Mouse (Mus musculus) spleen, adult 2 months (tissue): ENCODE data around the gene Actr6.

ENCODE experiments used
- CTCF ChIP-seq: fragments of 200-500 bp; IDR thresholded peaks from 2 replicates; pipeline ENCODE4 v1.5.1; 2011; ENCODE audit warnings: mild to moderate bottlenecking, inconsistent platforms; ENCODE audit not compliant: insufficient read depth, insufficient read length, insufficient replicate concordance; ENCODE audit errors: extremely low read depth
- POLR2A ChIP-seq: fragments of 200-500 bp; IDR thresholded peaks from 2 replicates; pipeline ENCODE4 v1.6.1; 2011; ENCODE audit warnings: low read depth, low read length, inconsistent platforms

- TF ChIP-seq POLR2A (no peak), CTCF (no peak)
Observed at GRCm38 (mm10) chr10:89703042-89703441, 29.1 kb downstream of the Actr6 start.
